Mouse (Mus musculus): ENCODE results near the gene Pappa2.

DNA sequence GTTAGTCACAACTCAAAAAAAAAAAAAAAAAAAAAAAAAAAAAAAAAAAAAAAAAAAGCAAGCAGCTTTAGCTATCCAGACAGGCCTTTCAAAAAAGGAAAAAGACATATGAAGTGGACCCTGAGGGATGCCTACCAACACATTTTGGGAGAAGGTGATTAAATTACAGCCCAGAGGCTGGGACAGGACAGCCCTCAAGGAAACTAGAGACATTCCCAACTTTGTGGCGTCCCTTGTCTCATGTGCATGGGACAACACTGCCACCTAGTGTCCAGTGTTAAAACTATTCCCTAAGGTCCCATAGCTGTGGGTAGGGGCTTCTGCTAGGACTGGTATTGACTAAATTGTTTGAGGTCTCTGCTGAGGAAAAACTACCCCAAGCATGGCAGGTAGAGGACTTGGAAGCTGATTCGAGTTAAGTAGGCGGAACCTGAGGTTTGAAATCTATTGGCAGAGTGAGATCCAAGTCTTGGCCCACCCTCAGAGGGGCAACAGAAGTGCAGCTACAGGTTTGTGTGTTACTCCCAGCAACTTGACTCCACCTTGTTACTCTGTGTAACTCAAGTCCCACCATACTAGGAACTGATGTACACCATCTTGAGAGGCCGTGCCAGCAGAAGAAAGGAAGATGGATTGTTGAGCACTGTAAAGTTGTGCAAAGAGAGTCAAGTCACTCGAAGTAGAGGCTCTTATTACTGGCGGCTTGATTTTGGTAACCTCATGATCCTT lies 26.6 kb downstream of the Pappa2 start:
- TF ChIP-seq POLR2A (IDR thresholded peaks at IDR 0.05; ENCODE audit: extremely low read depth, insufficient read depth, low read length) (no peak), CTCF (IDR thresholded peaks at IDR 0.05; ENCODE audit: low read depth, low read length) (peak; percentile 50; the same call in 1 of the 2 replicates)
